Mouse (Mus musculus): ENCODE data around the gene Slc1a4. TPM values are rescaled to one million over a fixed set of nuclear protein-coding genes. Genes with fewer than 3 reads are reported as not detected.

Gene Slc1a4
- polyA plus RNA-seq, 1 experiment from 2014 or later = 19.7 TPM

DNA sequence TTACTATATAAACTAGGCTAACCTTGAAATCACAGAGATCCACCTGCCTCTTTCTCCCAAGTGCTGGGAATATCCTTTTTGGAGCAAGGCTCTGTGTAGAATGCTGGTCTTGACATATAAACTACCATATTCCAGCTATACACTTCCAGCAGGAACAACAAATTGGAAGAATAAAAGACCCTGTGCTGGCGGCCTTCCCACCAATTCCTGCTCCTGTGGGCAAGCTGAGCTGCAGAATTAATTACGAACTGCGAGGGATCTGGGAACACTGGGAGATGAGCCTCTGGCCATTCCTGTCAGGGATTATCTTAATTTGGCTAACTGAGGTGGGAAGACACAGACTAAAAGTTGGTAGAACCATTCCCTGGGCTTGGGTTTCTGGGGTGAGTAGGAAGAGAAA, 10.1 kb downstream of the Slc1a4 start:
- Histone ChIP-seq H3K36me3 (no peaks in the 10 kb centered on the region), H3K27me3 (no peaks in the 10 kb centered on the region), H3K4me2 (no peak overlapping the region), H3K9ac (no peak overlapping the region), H3K9me3 (no peaks in the 10 kb centered on the region), H3K27ac (no peak overlapping the region), H3K4me1 (peaks cover 15% of the 10 kb centered on the region), H3K4me3 (no peak overlapping the region)
- no peak for ATAC-seq (ENCODE audit: borderline replicate concordance, extremely low read depth, low FRiP score, low TSS enrichment)
- 84% methylated on average over 3 of the region's 3 CpGs for WGBS

DNA sequence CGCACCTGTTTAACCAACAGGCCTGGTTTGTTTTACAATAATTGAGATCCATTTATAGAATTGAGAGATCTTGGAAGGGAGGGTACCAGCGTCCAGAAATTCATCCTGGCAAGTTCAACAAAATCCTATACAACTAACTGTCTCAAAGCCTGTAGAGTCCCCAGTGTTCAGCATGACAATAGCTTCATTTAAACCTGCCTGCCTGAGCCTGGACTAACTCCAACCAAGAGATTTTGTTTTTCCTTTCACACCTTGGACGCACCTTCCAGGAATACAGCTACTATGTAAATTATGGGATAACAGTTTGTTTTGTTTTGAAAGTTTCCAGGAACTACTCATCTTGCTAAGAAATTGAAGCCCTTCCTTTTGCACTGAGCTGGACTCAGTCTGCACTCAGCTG, 11.9 kb downstream of the Slc1a4 start:
- Histone ChIP-seq H3K4me1 (peaks cover 8% of the 10 kb centered on the region), H3K27ac (no peak overlapping the region), H3K9ac (no peak overlapping the region), H3K27me3 (no peaks in the 10 kb centered on the region), H3K4me3 (no peak overlapping the region), H3K36me3 (no peaks in the 10 kb centered on the region), H3K4me2 (no peak overlapping the region), H3K9me3 (no peaks in the 10 kb centered on the region)
- ATAC-seq (ENCODE audit: borderline replicate concordance, extremely low read depth, low FRiP score, low TSS enrichment) = no peak
- 77% methylated on average over 3 of the region's 3 CpGs for WGBS

DNA sequence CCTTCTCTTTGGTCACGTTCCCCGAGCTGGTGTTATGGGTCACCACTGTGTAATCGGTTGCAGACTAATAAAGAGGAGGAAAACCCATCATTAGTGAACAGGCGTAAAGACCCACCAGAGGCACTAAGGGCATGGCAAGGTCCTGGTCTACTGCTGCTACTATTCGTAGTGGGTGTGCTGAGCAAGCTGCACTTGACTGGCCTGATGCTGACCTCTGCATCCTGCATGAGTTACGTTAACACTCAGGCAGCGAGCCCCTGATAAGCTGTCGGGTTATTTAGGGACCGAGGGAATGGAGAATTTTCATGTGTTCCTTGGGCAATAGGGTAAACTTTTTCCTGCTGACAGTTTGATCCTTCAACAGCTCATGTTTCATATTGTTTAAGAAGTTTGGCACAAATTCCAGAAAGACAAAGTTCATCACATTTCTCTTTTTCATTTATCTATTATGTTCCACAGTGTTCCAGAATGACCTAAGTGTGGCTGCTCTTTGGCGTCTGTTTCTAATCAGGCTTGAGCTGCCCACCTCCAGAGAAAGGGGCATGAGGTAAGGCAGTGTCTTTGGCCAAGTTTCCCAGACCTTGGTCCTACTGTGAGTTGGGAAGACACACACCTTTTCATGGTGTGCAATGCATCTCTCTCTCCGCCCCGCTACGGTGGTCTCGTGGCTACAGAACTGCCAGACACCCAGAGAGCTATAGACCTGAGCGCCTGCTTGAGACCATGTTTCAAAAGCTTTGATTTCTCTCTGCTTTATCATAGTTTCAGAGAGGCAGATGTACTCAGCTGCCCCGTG, 13.7 kb downstream of the Slc1a4 start:
- Histone ChIP-seq H3K4me1 (peaks cover 4% of the 10 kb centered on the region; the same call in 1 of the 2 replicates), H3K9me3 (no peaks in the 10 kb centered on the region), H3K4me2 (no peak overlapping the region), H3K36me3 (no peaks in the 10 kb centered on the region), H3K27me3 (no peaks in the 10 kb centered on the region), H3K9ac (no peak overlapping the region), H3K4me3 (no peak overlapping the region), H3K27ac (no peak overlapping the region)
- no peak for ATAC-seq (ENCODE audit: borderline replicate concordance, extremely low read depth, low FRiP score, low TSS enrichment)
- 49% methylated on average over 16 of the region's 16 CpGs for WGBS

DNA sequence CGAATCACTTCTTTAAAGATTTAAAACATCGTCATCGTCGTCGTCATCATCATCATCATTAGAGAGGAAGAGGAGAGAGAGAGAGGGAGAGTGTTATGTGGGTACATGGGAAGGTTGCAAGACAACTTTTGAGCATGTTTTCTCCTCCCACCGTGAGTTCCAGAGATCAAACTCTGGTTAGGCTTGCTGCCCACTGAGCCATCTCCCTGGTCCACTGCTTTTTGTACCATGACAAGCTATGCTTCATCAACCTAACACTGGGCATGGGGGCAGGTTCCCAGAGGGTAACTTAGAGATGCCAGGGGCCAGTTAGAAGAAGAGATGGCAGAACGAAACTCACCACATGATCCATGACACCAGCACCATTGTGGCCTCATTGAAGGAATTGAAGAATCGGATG, 18.9 kb downstream of the Slc1a4 start:
- H3K36me3 ChIP-seq = peaks cover 6% of the 10 kb centered on the region; the same call in 1 of the 2 replicates
- H3K4me1 ChIP-seq = peaks cover 5% of the 10 kb centered on the region; the same call in 1 of the 2 replicates
- H3K27ac ChIP-seq = no peak overlapping the region
- ATAC-seq (ENCODE audit: borderline replicate concordance, extremely low read depth, low FRiP score, low TSS enrichment) = no peak
- no peaks in the 10 kb centered on the region for H3K27me3 ChIP-seq
- H3K9ac ChIP-seq = no peak overlapping the region
- H3K4me3 ChIP-seq = no peak overlapping the region
- 94% methylated on average over 8 of the region's 8 CpGs for WGBS
- H3K4me2 ChIP-seq = no peak overlapping the region
- H3K9me3 ChIP-seq = no peaks in the 10 kb centered on the region

DNA sequence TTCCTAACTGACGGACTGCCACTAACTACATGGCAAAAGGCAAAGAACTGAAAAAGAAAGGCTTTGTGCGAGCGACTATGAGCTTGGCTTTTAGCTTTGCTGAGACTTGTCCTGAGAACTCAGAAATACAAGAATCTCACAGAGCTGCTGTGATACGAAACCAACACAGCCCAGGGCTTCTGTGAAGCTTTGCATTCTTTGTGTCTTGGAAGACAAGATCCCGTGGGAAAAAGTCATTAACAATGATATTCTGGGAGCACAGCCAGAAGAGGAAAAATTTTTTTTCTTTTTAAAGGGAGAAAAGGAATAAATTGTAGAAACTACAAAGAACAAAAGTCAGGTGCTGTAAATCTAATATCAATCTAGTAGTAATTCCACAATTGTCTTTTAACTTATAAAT, 23.5 kb downstream of the Slc1a4 start:
- Histone ChIP-seq H3K27ac (0 out of 2 replicates have a peak overlapping the region, but pooled peaks have one; percentile 20), H3K4me3 (no peak overlapping the region), H3K4me1 (peaks cover 3% of the 10 kb centered on the region; the same call in 1 of the 2 replicates), H3K9ac (no peak overlapping the region), H3K27me3 (no peaks in the 10 kb centered on the region), H3K9me3 (no peaks in the 10 kb centered on the region), H3K36me3 (peaks cover 30% of the 10 kb centered on the region), H3K4me2 (no peak overlapping the region)
- no peak for ATAC-seq (ENCODE audit: borderline replicate concordance, extremely low read depth, low FRiP score, low TSS enrichment)
- 57% methylated on average over 5 of the region's 5 CpGs for WGBS

DNA sequence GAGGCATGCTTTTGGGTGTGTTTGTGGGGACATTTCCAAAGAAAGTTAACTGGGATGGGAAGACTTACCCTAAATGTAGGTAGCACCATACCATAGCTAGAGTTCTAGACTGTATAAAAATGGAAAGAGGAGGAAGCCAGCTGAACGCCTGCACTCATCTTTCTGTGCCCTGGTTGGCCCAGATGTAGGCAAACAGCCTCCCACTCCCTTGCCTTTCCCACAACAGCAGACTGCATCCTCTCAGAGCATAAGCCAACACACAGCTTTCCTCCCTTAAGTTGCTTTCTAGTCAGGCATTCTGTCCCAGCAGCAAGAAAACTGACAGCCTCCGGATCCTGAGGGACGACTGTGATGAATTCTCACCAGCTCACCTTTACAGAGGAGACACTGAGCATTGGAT, 25.1 kb downstream of the Slc1a4 start:
- Histone ChIP-seq H3K4me1 (peaks cover 3% of the 10 kb centered on the region; the same call in 1 of the 2 replicates), H3K9me3 (no peaks in the 10 kb centered on the region), H3K4me2 (no peak overlapping the region), H3K27me3 (no peaks in the 10 kb centered on the region), H3K9ac (no peak overlapping the region), H3K27ac (no peak overlapping the region), H3K4me3 (no peak overlapping the region), H3K36me3 (peaks cover 39% of the 10 kb centered on the region)
- WGBS = 94% methylated on average over 3 of the region's 3 CpGs
- no peak for ATAC-seq (ENCODE audit: borderline replicate concordance, extremely low read depth, low FRiP score, low TSS enrichment)

DNA sequence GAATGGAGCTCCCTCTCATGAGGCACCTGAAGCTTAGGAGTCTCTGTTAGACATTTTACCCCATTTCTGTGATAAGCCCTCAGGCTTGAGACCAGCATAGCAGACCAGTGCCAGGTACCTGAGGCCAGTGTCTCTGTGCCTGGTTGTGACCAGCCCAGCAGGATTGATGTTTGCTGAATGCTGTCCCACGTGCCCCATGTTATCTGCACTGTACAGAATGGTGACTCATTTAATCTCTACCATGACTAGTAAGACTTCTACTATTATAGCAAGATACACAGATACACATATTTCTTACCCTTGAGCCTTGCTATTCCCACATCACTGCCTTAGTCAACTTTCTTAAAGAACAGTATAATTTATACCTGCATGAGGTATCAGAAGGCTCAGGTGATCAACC, 26.9 kb downstream of the Slc1a4 start:
- Histone ChIP-seq H3K9ac (no peak overlapping the region), H3K4me1 (peaks cover 3% of the 10 kb centered on the region; the same call in 1 of the 2 replicates), H3K4me3 (no peak overlapping the region), H3K36me3 (peaks cover 34% of the 10 kb centered on the region), H3K27ac (no peak overlapping the region), H3K27me3 (no peaks in the 10 kb centered on the region), H3K4me2 (no peak overlapping the region), H3K9me3 (no peaks in the 10 kb centered on the region)
- 62% methylated on average over 1 of the region's 1 CpGs for WGBS
- no peak for ATAC-seq (ENCODE audit: borderline replicate concordance, extremely low read depth, low FRiP score, low TSS enrichment)

DNA sequence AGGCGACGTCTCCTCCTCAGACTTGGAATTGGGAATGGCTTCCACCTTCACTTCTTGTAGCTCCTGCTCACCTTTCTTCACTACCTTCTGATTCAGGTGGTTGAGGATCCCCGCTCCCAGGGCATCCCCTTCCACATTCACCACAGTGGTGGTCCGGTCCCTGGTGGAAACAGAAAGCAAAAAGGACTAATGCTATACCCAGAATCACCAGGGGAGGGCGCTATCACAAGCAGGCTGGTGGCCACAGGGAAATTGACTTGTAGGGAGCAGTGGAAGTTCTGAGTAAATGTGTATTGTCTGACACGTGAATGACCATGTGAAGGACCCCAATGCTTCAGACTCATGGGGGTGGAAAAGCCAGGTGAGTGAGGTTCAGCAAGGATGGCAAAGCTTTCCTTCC, 28.2 kb downstream of the Slc1a4 start:
- ATAC-seq (ENCODE audit: borderline replicate concordance, extremely low read depth, low FRiP score, low TSS enrichment) = no peak

DNA sequence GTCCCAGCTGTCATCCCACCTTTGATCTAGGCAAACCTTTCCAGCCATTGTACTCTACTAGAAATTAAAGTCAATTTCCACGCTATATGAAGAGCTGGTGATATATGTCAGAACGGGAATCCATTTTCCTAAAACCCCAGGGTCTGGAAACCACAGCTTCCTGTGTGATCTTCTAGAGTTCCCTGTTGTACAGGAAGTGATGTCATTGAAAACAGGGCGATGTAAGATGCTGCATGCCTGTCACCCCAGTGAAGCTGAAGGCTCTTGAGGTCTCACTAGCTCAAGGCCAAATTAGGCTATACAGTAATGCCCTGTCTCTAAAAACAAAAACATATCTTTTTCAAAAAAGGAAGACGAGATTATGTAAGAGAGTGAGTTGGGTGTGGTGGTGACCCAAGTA, 31.2 kb downstream of the Slc1a4 start:
- Histone ChIP-seq H3K9me3 (no peaks in the 10 kb centered on the region), H3K27me3 (no peaks in the 10 kb centered on the region), H3K9ac (no peak overlapping the region), H3K4me3 (no peak overlapping the region), H3K27ac (no peak overlapping the region), H3K4me1 (no peaks in the 10 kb centered on the region), H3K4me2 (no peak overlapping the region), H3K36me3 (peaks cover 24% of the 10 kb centered on the region)
- WGBS = 81% methylated on average over 4 of the region's 4 CpGs
- no peak for ATAC-seq (ENCODE audit: borderline replicate concordance, extremely low read depth, low FRiP score, low TSS enrichment)

More for the DNA sequence above, 28.2 kb downstream of the Slc1a4 start:
- 68% methylated on average over 6 of the region's 6 CpGs for WGBS
- peaks cover 34% of the 10 kb centered on the region for H3K36me3 ChIP-seq
- no peak overlapping the region for H3K4me3 ChIP-seq
- H3K4me2 ChIP-seq = no peak overlapping the region
- H3K27me3 ChIP-seq = no peaks in the 10 kb centered on the region
- H3K27ac ChIP-seq = no peak overlapping the region
- H3K4me1 ChIP-seq = peaks cover under 1% of the 10 kb centered on the region; the same call in 1 of the 2 replicates
- H3K9me3 ChIP-seq = no peaks in the 10 kb centered on the region
- no peak overlapping the region for H3K9ac ChIP-seq

DNA sequence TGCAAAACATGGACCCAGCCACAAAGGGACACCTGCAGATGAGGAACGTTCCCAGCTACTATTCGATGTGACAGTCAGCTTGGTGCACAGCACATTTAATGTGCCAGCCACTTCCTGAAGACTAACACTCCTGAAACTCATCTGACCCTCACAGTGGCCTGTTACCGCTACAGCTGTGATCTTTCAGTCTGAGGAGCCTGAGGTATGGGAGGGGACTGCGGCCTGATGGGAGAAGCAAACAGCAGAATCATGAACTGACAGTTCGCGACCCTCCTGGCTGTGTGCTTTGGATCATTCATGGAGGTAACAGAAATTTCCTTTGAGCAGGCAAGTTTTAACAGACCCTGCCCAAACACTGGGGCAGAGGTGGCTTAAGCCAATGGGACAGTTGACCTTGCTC, 31.7 kb downstream of the Slc1a4 start:
- no peak overlapping the region for H3K27ac ChIP-seq
- H3K36me3 ChIP-seq = peaks cover 19% of the 10 kb centered on the region
- H3K4me1 ChIP-seq = no peaks in the 10 kb centered on the region
- no peak for ATAC-seq (ENCODE audit: borderline replicate concordance, extremely low read depth, low FRiP score, low TSS enrichment)
- WGBS = 66% methylated on average over 6 of the region's 6 CpGs
- H3K9ac ChIP-seq = no peak overlapping the region
- no peaks in the 10 kb centered on the region for H3K27me3 ChIP-seq
- no peak overlapping the region for H3K4me2 ChIP-seq
- H3K4me3 ChIP-seq = no peak overlapping the region
- no peaks in the 10 kb centered on the region for H3K9me3 ChIP-seq

DNA sequence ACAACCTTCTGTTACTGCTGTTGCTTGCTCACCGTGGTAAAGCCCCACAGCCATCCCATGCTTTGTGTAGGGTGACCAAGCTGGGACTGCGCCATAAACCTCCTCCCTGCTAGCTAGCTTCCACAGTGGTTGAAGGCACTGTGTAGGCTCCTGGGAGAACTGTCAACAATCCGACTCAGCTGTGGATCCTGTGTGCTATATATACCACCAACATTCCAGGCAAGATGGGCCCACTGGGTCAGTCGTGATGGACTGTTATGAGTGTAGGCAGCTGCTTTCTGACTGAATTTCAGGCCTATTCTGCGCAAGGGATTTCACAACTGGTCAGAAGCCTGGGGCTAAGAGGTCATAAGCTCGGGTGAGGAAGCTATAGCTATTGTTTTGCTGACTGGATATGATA, 32.6 kb downstream of the Slc1a4 start:
- no peaks in the 10 kb centered on the region for H3K27me3 ChIP-seq
- no peak overlapping the region for H3K4me2 ChIP-seq
- WGBS = 52% methylated on average over 6 of the region's 6 CpGs
- ATAC-seq (ENCODE audit: borderline replicate concordance, extremely low read depth, low FRiP score, low TSS enrichment) = peak; percentile 80
- no peaks in the 10 kb centered on the region for H3K9me3 ChIP-seq
- no peak overlapping the region for H3K9ac ChIP-seq
- no peak overlapping the region for H3K4me3 ChIP-seq
- H3K36me3 ChIP-seq = peaks cover 13% of the 10 kb centered on the region
- peak overlapping the region; percentile 52 for H3K27ac ChIP-seq
- no peaks in the 10 kb centered on the region for H3K4me1 ChIP-seq

DNA sequence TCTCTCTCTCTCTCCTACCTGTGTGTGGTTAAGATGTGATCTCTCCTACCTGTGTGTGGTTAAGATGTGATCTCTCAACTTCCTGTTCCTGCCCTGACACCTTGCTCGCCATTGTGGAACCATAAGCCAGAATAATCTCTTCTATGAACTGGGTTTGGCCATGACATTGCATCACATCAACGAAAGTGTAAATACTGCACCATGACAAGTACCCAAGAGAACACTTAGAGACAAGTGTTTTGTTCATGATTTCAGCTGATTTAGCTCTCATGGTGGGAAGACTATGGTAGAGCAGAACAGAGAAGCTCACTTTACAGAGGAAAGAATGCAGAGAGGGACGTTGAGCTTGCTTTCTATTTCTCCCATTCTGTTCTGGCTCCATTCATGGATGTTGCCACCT, 48.0 kb downstream of the Slc1a4 start:
- H3K27me3 ChIP-seq = no peaks in the 10 kb centered on the region
- no peak overlapping the region for H3K4me3 ChIP-seq
- H3K27ac ChIP-seq = no peak overlapping the region
- no peak overlapping the region for H3K9ac ChIP-seq
- no peaks in the 10 kb centered on the region for H3K9me3 ChIP-seq
- peaks cover 8% of the 10 kb centered on the region for H3K4me1 ChIP-seq
- ATAC-seq (ENCODE audit: borderline replicate concordance, extremely low read depth, low FRiP score, low TSS enrichment) = no peak
- no peak overlapping the region for H3K4me2 ChIP-seq
- H3K36me3 ChIP-seq = no peaks in the 10 kb centered on the region
- WGBS = 71% methylated on average over 3 of the region's 3 CpGs

Data from lung, embryonic 15.5 days (tissue).